Mouse (Mus musculus) stomach, postnatal 0 days (tissue): ENCODE data around the gene Paxip1. TPM values are rescaled to one million over a fixed set of nuclear protein-coding genes. Genes with fewer than 3 reads are reported as not detected.

Source experiments
- ATAC-seq: fragments of 200-750 bp; cut with Nextera tagmentation; 2 replicates; pipeline ENCODE4 v1.8.0; 2017; ENCODE audit not compliant: low FRiP score, low TSS enrichment
- DNase-seq: peaks from one replicate; pipeline ENCODE4 v3.0.0-alpha.2; 2016; ENCODE audit warnings: low spot score
- H3K27ac ChIP-seq: fragments of 300-500 bp; sonication (generic); replicated peaks from 2 replicates; pipeline ENCODE4 v1.5.1; 2014; ENCODE audit warnings: mild to moderate bottlenecking, control low read depth
- H3K27me3 ChIP-seq: fragments of 300-500 bp; sonication (generic); 2 replicates; pipeline ENCODE4 v1.6.1; 2014; ENCODE audit warnings: low read length; ENCODE audit not compliant: control insufficient read depth, insufficient read depth
- H3K36me3 ChIP-seq: fragments of 300-500 bp; sonication (generic); 2 replicates; pipeline ENCODE4 v1.6.1; 2014; ENCODE audit warnings: low read length, mixed read lengths; ENCODE audit not compliant: control insufficient read depth, insufficient read depth
- H3K4me1 ChIP-seq: fragments of 300-500 bp; sonication (generic); replicated peaks from 2 replicates; pipeline ENCODE4 v1.6.1; 2014; ENCODE audit warnings: antibody characterized with exemption; ENCODE audit not compliant: control insufficient read depth, insufficient read depth
- H3K4me2 ChIP-seq: fragments of 300-500 bp; sonication (generic); replicated peaks from 2 replicates; pipeline ENCODE4 v1.6.1; 2014; ENCODE audit warnings: low read depth, mild to moderate bottlenecking, control low read depth, moderate library complexity
- H3K4me3 ChIP-seq: fragments of 300-500 bp; sonication (generic); 2 replicates; pipeline ENCODE4 v1.5.1; 2014; ENCODE audit warnings: low read depth, low read length, control low read depth
- H3K9ac ChIP-seq: fragments of 300-500 bp; sonication (generic); 2 replicates; pipeline ENCODE4 v1.6.1; 2014; ENCODE audit warnings: mild to moderate bottlenecking, low read length, control low read depth, mixed read lengths
- H3K9me3 ChIP-seq: fragments of 300-500 bp; sonication (generic); 2 replicates; pipeline ENCODE4 v1.6.1; 2016; ENCODE audit warnings: low read length; ENCODE audit not compliant: control insufficient read depth
- CTCF ChIP-seq: IDR thresholded peaks from 2 replicates; pipeline ENCODE4 v1.5.1; 2016; ENCODE audit warnings: antibody characterized with exemption, low read depth, mild to moderate bottlenecking, moderate library complexity
- EP300 ChIP-seq: optimal IDR thresholded peaks from 2 replicates; pipeline ENCODE3; 2016; ENCODE audit warnings: antibody characterized with exemption
- WGBS: fragments of 180-500 bp; shearing (Covaris S2); extraction: QIAGEN DNeasy Blood & Tissue Kit; methylation state at CpG from one replicate; pipeline ENCODE4 v1.1.7; 2014; 5-methylcytosine and 5-hydroxymethylcytosine counted together
- polyA plus RNA-seq: library from polyadenylated mRNA; unstranded; fragments of >200 nt; fragmentation: Nextera tagmentation; extraction: Ambion mirVana; gene quantifications from 2 replicates; pipeline ENCODE4 v1.2.1, GENCODE M21; 2015

Paxip1 gene
- polyA plus RNA-seq, 1 experiment from 2014 or later, result 9.3 TPM

- no peaks in the 10 kb centered on the region for H3K4me1 ChIP-seq
- H3K9ac ChIP-seq, result no peak overlapping the region
- H3K9me3 ChIP-seq, result no peaks in the 10 kb centered on the region
- H3K27ac ChIP-seq, result no peak overlapping the region
- no peak for DNase-seq
- no peak overlapping the region for H3K4me2 ChIP-seq
- H3K27me3 ChIP-seq, result no peaks in the 10 kb centered on the region
- no peak overlapping the region for H3K4me3 ChIP-seq
- no peak for ATAC-seq
- TF ChIP-seq CTCF (no peak), EP300 (no peak)
- H3K36me3 ChIP-seq, result no peaks in the 10 kb centered on the region
Observed at GRCm38 (mm10) chr5:27707283-27707682, 84.2 kb downstream of the Paxip1 start.

DNA sequence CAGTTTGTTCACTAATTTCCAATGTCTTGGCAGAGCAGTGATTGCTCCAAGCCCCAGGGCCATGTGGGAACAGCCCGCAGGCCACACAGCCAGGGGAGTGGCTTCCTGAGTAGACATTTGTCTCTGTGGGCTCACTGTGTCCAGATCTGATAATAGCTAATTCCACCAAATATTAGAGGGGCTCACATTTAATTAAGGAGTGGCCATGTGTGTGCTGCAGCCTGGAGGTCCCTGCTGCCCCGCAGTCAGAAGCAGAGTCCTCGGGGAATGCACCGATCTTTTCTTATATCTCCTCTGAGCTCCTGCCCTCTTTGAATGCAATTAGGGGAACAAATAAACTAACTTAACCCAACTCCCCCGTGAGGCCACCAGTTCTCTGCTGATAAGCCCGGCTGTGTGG lies 84.9 kb downstream of the Paxip1 start:
- Histone ChIP-seq H3K9me3 (no peaks in the 10 kb centered on the region), H3K9ac (no peak overlapping the region), H3K4me3 (no peak overlapping the region), H3K27ac (no peak overlapping the region), H3K27me3 (no peaks in the 10 kb centered on the region), H3K36me3 (no peaks in the 10 kb centered on the region), H3K4me1 (no peaks in the 10 kb centered on the region), H3K4me2 (no peak overlapping the region)
- TF ChIP-seq EP300 (no peak), CTCF (no peak)
- DNase-seq (no peak), ATAC-seq (no peak)
- 52% methylated on average over 6 of the region's 6 CpGs for WGBS

GRCm38 (mm10) chr5:27705020-27705419 lies 86.5 kb downstream of the Paxip1 start:
- Histone ChIP-seq H3K4me3 (no peak overlapping the region), H3K9ac (no peak overlapping the region), H3K27me3 (no peaks in the 10 kb centered on the region), H3K36me3 (no peaks in the 10 kb centered on the region), H3K4me1 (no peaks in the 10 kb centered on the region), H3K9me3 (no peaks in the 10 kb centered on the region), H3K27ac (no peak overlapping the region), H3K4me2 (no peak overlapping the region)
- DNase-seq (no peak), ATAC-seq (no peak)
- TF ChIP-seq CTCF (peak; percentile 30; the same call in 1 of the 2 replicates), EP300 (no peak)

DNA sequence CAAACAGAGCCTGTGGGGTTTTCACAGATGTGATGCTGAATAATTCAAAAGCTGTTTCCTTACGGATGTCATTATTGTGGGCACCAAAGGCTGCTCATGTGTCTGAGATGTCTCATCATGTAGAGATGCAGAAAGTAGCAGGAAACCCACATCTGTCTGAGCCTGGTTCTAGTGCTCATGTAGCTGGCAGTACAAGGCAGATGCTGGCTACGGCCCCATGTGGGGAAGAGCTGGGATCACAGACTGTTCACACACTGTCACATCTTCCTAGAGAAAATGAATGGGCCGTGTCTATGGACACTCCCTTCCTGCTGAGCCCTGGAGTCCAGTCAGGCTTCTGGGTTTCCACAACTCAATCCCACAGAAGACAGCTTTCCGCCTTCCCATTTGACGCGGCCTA lies 89.0 kb downstream of the Paxip1 start:
- Histone ChIP-seq H3K9me3 (no peaks in the 10 kb centered on the region), H3K9ac (no peak overlapping the region), H3K4me3 (no peak overlapping the region), H3K27me3 (no peaks in the 10 kb centered on the region), H3K4me1 (no peaks in the 10 kb centered on the region), H3K36me3 (no peaks in the 10 kb centered on the region), H3K27ac (no peak overlapping the region), H3K4me2 (no peak overlapping the region)
- no peak for ATAC-seq
- 85% methylated on average over 6 of the region's 6 CpGs for WGBS
- no peak for DNase-seq
- no peak for TF ChIP-seq EP300
- no peak for TF ChIP-seq CTCF

Other genes starting within 250 kb of the Paxip1 start
- not detected in 2 replicates for gene Htr5a, start 50.5 kb upstream of the Paxip1 start, polyA plus RNA-seq